Mouse (Mus musculus) Patski (cell line): ENCODE measurements around the gene Lsr. TPM values are rescaled to one million over a fixed set of nuclear protein-coding genes. Genes with fewer than 3 reads are reported as not detected.

Source experiments
- ATAC-seq: fragments of 100-300 bp; one replicate; pipeline ENCODE4 v1.8.0; 2021
- CTCF ChIA-PET: fragments of 350-600 bp; sonication (Branson Sonifier 250); formaldehyde crosslinking; loops from one replicate; lab custom pipeline; 2022; ENCODE audit warnings: inconsistent platforms; lab: Charles Lee
- POLR2A ChIA-PET: fragments of 350-600 bp; sonication (Branson Sonifier 250); formaldehyde crosslinking; loops from one replicate; lab custom pipeline; 2022; ENCODE audit warnings: antibody characterized with exemption, inconsistent platforms; lab: Charles Lee
- DNase-seq: peaks from one replicate; pipeline ENCODE4 v3.0.0-alpha.2; 2011; ENCODE audit warnings: low read depth, low spot score
- H3K27me3 ChIP-seq: fragments of 371-371 bp; one replicate; pipeline ENCODE4 v1.5.1; 2021
- CTCF ChIP-seq: fragments of 100-300 bp; IDR thresholded peaks from one replicate; pipeline ENCODE4 v1.5.1; 2021
- in situ Hi-C: fragments of 300-500 bp; cut with MboI; formaldehyde crosslinking; loops from 3 replicates; pipeline ENCODE4 v1.11.1; 2018; ENCODE audit warnings: low pct_unique_long_range_greater_than_20kb, mixed read lengths
- polyA plus RNA-seq: library from polyadenylated mRNA; unstranded; gene quantifications from one replicate; pipeline ENCODE4 v1.2.3, GENCODE M21; 2021

The Lsr gene
- polyA plus RNA-seq, 1 experiment from 2014 or later, result 15.1 TPM

DNA sequence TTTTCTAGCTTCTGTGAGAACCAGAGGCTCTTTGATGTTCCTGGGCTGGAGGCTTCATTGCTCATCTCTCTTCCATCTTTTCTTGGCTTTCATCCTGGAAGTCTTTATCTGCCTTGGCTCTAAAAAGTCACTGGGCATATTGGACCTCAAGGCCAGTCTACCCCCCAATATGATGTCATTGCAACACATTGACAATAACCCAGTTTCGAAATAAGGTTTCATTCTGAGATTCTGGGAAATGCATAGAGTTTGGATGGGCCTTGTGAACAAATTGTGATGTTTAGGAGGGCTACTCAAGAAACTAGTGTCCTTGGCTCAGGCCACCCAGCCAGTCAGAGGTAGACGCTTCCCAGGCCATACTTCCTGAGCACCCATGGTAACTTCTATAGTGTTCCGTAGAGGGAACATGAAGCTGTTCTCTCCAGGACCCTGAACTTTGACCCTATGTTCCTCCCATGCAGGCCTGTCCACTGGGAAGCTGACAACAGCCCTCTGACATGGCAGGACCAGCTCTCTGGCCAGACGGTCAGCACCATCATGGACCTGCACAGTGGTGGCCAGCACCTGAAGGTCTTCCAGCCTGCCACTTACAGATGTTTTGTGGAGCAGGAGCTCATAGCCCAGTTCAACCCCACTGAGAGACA lies 15.4 kb upstream of the Lsr start:
- no peak for TF ChIP-seq CTCF
- ATAC-seq, result no peak
- no peaks in the 10 kb centered on the region for H3K27me3 ChIP-seq
- no peak for DNase-seq
- ChIA-PET CTCF (no interaction called here), POLR2A (interaction anchor here (0.6 kb wide), 1 partner anchor 11 kb away, joined by 3 read pairs; no protein-coding TSS in a partner anchor)
- in situ Hi-C loops, result no loop called here

- ChIA-PET CTCF (no interaction called here), POLR2A (no interaction called here)
- TF ChIP-seq CTCF, result no peak
- no peaks in the 10 kb centered on the region for H3K27me3 ChIP-seq
- ATAC-seq (no peak), DNase-seq (no peak)
- in situ Hi-C loops, result no loop called here
Observed at GRCm38 (mm10) chr7:30985357-30985756, 12.1 kb upstream of the Lsr start.

GRCm38 (mm10) chr7:30981703-30982102 lies 8.4 kb upstream of the Lsr start:
- ChIA-PET POLR2A (no interaction called here), CTCF (no interaction called here)
- ATAC-seq (no peak), DNase-seq (no peak)
- no peaks in the 10 kb centered on the region for H3K27me3 ChIP-seq
- no peak for TF ChIP-seq CTCF
- in situ Hi-C loops, result no loop called here

DNA sequence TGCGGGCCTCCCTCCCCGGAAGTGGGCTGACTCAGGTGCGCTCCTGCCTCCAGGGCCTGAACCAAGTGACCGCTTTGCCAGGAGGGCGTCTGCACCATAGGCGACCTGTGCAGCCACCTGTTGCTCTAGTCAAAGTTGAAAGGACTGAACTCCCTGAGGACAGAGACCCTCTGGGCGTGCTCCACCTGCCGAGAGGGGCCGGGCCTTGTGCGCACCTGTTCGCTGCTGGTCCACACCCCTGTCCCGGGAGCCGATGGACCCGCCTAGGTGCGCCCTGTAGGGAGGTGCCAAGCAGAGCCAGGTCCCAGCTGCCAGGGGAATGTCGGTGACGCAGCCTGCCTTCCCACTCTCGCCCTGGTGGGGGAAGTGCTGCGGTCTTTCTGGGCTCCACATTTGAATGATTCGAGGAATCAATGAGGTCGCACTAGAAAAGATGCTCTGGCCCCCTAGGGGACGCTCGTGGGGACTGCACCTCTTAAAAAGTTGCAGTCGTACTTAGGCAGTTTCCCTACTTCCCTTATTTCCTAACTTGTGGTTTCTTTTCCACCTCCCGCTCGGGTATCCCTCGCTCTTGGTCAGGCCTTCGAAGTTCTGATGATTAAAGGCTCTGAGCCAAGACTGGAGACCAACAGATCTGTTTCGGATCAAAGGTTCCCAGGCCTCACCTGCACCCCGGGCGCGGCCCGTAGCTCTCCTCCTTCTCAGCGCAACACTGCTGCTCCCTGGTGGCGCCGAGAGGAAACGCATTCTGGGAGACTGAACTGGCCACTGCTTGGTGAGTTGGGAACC lies 431 bp upstream of the Lsr start, which contains the start of gene Fam187b:
Gene Fam187b, plus strand, starts transcription at position 290 of the 789 bp plus-strand sequence.
- CTCF ChIA-PET, result interaction anchor here (0.6 to 1.6 kb wide), 6 partner anchors 8 to 100 kb away, joined by 3 to 7 read pairs (median 3); no protein-coding TSS in a partner anchor
- ATAC-seq (peak; percentile 90), DNase-seq (peak; percentile 63)
- in situ Hi-C loops, result no loop called here
- POLR2A ChIA-PET, result interaction anchor here (0.7 kb wide), 1 partner anchor 17 kb away, joined by 3 read pairs; the partner anchor contains the start of gene Usf2
- H3K27me3 ChIP-seq, result no peaks in the 10 kb centered on the region
- peak; percentile 98 for TF ChIP-seq CTCF

DNA sequence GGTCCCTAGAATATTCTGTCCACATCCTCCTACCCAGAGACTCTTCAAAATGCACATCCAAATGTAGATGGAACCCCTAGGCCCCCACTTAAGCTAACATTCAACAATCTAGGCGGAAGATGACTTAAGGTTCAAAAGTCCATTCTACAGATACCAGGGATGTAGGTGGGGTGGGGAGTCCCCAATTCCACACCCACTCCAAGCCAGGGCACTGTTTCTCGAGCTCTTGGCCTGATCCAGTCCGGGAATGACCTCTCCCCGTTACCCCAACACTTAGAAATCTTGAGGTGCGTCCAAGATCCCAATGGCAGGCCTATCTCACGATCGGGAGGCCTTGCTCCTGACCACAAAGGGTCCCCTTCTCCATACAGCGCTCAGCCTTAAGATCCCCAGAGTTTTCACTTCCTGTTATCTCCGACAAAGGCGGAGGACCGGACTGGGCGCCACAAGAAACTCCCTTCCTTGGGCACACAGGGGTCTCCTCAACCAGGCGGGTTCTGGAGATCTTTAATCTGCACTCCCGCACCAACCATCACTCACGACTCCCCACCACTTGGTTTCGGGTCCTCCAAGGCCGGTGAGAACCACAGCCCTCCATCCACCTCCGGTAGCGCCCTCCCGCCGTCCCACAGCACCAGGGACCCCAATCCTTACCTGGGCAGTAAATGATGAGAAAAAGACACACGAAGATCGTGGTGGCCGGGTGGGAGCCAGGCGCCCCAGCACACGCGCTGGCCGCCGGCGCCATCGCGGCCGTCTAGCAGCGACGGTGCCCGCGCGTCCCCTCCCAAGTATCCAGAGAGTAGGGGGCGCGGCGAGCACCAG lies 626 bp downstream of the Lsr start:
- in situ Hi-C loops, result no loop called here
- DNase-seq (no peak), ATAC-seq (no peak)
- H3K27me3 ChIP-seq, result no peaks in the 10 kb centered on the region
- ChIA-PET CTCF (interaction anchor here (1.4 kb wide), 1 partner anchor 11 kb away, joined by 3 read pairs; no protein-coding TSS in a partner anchor), POLR2A (interaction anchor here (0.7 kb wide), 1 partner anchor 16 kb away, joined by 3 read pairs; the partner anchor contains the start of gene Usf2)
- TF ChIP-seq CTCF, result no peak

DNA sequence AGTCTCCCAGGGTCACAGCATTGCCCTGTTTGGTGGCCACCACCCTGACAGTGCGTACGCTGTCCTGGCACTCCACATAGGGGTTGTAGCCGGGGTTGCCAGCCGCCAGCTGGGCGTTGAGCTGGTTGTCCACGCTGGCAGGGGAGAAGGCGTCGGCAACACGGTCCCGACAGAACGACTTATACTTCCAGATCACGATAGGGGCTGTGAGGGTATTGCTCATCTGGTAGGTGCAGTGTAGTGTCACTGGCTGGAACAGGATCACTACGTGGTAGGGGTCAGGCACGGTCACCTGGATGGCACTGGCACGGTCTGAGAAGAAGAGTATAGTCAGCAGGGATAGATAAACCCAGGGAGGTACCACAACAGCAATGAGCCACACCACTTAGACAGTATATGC lies 1.4 kb downstream of the Lsr start:
- TF ChIP-seq CTCF, result no peak
- POLR2A ChIA-PET, result no interaction called here
- CTCF ChIA-PET, result no interaction called here
- ATAC-seq, result no peak
- no peaks in the 10 kb centered on the region for H3K27me3 ChIP-seq
- no peak for DNase-seq
- in situ Hi-C loops, result no loop called here

- in situ Hi-C loops, result no loop called here
- CTCF ChIA-PET, result no interaction called here
- TF ChIP-seq CTCF, result no peak
- POLR2A ChIA-PET, result no interaction called here
- no peak for DNase-seq
- ATAC-seq, result no peak
- no peaks in the 10 kb centered on the region for H3K27me3 ChIP-seq
Observed at GRCm38 (mm10) chr7:30969174-30969573, 4.1 kb downstream of the Lsr start.

DNA sequence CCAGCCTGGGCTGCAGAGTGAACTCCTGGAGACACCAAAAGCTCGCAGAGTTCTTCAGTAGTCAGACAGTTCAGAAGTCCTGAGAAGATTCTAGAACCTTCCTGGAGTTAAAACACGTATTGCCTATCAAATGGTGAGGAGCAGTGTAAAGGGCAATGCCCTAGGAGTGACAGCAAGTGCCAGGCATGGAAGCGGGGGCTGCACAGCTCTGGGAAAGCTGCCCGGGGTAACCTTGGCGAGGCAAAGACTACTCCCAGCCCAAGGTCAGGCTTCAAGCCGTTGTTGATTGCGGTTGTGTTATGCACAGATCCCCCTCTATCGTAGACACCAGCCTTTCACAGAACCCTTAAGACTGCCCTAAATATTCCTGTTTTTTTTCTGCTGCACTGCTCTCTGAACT lies 4.7 kb downstream of the Lsr start:
- no peak for DNase-seq
- ATAC-seq, result no peak
- ChIA-PET CTCF (no interaction called here), POLR2A (no interaction called here)
- TF ChIP-seq CTCF, result no peak
- in situ Hi-C loops, result no loop called here
- no peaks in the 10 kb centered on the region for H3K27me3 ChIP-seq

GRCm38 (mm10) chr7:30966657-30967056 lies 6.6 kb downstream of the Lsr start:
- ChIA-PET CTCF (interaction anchor here (2.0 kb wide), 1 partner anchor 7 kb away, joined by 7 read pairs; the partner anchor contains the start of genes Fam187b and Lsr), POLR2A (no interaction called here)
- in situ Hi-C loops, result no loop called here
- ATAC-seq (no peak), DNase-seq (no peak)
- TF ChIP-seq CTCF, result no peak
- no peaks in the 10 kb centered on the region for H3K27me3 ChIP-seq

DNA sequence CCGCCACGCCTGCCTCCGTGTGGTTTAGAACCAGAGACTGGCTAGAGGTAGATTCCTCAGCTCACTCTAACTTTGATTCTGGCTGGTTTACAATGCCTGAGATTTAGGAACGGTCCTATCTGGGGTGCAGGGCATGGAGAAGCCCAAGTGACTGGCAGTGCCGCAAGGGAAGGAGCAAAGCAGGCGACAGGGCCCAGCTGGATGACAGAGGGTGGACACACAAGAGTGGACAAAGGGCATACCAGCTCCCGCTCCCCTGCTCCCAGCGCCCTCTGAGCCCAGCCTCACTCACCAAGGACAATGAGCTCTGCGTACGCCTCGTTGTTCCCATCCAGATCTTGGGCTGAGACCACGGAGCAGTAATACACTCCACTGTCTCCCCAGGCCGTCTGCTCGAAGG lies 7.6 kb downstream of the Lsr start:
- ChIA-PET POLR2A (interaction anchor here (0.7 kb wide), 1 partner anchor 8 kb away, joined by 4 read pairs; no protein-coding TSS in a partner anchor), CTCF (interaction anchor here (2.0 kb wide), 1 partner anchor 8 kb away, joined by 7 read pairs; the partner anchor contains the start of genes Fam187b and Lsr)
- DNase-seq (no peak), ATAC-seq (no peak)
- TF ChIP-seq CTCF, result no peak
- no peaks in the 10 kb centered on the region for H3K27me3 ChIP-seq
- in situ Hi-C loops, result no loop called here
